Mouse (Mus musculus) embryonic fibroblast, embryonic 13.5 days (primary cell): ENCODE data around the gene Ppp2r5e.

Experiments
- CTCF ChIP-seq: IDR thresholded peaks from 2 replicates; pipeline ENCODE4 v1.5.1; 2011; ENCODE audit warnings: mild to moderate bottlenecking, control low read depth, low read length, moderate library complexity, borderline replicate concordance; ENCODE audit not compliant: insufficient read depth
- POLR2A ChIP-seq: IDR thresholded peaks from 2 replicates; pipeline ENCODE4 v1.6.1; 2011; ENCODE audit warnings: low read depth, mild to moderate bottlenecking, control low read depth, low read length, moderate library complexity

DNA sequence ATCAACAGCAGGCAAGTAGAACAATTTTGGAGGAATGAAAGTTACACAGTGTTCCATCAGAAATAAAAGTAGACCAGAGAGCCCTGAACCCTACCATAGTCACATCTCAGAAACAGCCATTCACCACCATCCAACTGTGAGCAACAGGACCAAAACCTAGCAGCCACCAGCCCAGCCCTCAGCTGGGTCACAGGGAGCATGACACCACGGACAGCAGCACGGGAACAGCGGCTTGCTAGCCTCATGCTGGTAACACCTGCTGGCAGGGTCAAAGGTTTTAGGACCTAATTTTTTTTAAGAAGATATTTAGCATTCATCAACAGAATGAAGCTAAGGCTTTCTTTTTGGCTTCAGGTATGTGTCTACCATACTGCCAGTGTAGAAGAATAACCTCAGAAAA, 12.3 kb downstream of the Ppp2r5e start:
- no peak for TF ChIP-seq POLR2A
- TF ChIP-seq CTCF, result no peak
